Mouse (Mus musculus) left cerebral cortex, postnatal 25 days (tissue): ENCODE measurements at regions not wholly inside any gene's neighbourhood (a gene's known extent, or its start where the extent isn't known, plus 50 kb on each side); places are given as distances from the start of the nearest gene placed in this dataset.
"Not testable (repeated sequence)": the region's sequence is repeated elsewhere in the genome, so short reads cannot be mapped to it uniquely, and the experiment has no call there.

Source experiments
- DNase-seq, 2 experiments: peaks; one replicate each; pipeline ENCODE4 v3.0.0; 2022; ENCODE audit warnings: low spot score in 2 of 2, mixed read lengths in 1 of 2
- intact Hi-C: fragments of 180-260 bp; cut with DNase I; formaldehyde crosslinking; loops from one replicate; pipeline ENCODE4 v1.15.1; 2025

- intact Hi-C loops, result no loop called here
- DNase-seq, result peak in 1 of 2 experiments; percentile 3
Observed at GRCm38 (mm10) chr11:15981547-15981946, 276.0 kb upstream of the Vstm2a start.

GRCm38 (mm10) chr11:15984517-15984916, 273.0 kb upstream of the Vstm2a start:
- intact Hi-C loops, result no loop called here
- no peak for DNase-seq

- DNase-seq, intact Hi-C loops: not testable (repeated sequence)
Observed at GRCm38 (mm10) chr11:15996421-15996820, 261.1 kb upstream of the Vstm2a start.

GRCm38 (mm10) chr11:16001953-16002352, 255.6 kb upstream of the Vstm2a start:
- intact Hi-C loops, result no loop called here

More at GRCm38 (mm10) chr11:16001953-16002352, 255.6 kb upstream of the Vstm2a start:
- DNase-seq, result peak in 1 of 2 experiments; percentile 43
